Mouse (Mus musculus): ENCODE results near the gene H60b.
"Not testable (repeated sequence)": the region's sequence is repeated elsewhere in the genome, so short reads cannot be mapped to it uniquely, and the experiment has no call there.

DNA sequence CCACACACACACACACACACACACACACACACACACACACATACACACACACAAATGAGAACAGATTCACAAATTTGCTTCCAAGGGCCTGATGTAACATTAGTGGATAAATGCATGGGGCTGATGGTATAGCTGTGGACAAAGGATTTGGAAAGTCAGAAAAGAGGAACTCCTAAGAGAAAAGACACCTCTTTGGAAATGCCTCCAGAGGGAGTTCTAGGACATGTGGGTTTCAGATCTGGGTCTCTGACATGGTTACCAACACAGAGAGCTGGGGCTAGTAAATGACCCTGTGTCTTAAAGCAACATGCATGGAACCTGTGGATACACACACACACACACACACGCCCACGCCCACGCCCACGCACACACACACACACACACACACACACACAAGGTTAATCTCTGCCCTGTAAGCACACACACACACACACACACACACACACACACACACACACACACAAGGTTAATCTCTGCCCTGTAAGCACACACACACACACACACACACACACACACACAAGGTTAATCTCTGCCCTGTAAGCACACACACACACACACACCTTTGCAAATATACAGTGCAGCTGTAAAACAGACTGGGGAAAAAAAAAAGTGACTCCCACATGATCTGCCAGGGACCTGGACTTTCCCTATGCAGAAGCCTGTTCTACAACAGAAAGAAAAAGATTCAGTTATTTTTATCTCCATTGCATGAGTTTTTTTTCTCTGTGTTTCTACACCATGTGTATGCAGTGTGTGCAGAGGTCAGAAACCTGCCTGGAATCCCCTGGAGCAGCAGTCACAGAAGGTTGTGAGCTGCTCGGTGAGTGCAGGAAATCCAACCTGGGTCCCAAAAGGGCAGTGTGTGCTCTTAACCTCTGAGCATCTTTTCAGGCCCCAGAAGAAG, 14.3 kb downstream of the H60b start:
- TF ChIP-seq EP300 (optimal IDR thresholded peaks at IDR 0.05); CTCF (IDR thresholded peaks at IDR 0.05; ENCODE audit: low read depth): not testable (repeated sequence)
